ENCODE assay signal across 8 mouse cellular contexts in the genomic region with DNA sequence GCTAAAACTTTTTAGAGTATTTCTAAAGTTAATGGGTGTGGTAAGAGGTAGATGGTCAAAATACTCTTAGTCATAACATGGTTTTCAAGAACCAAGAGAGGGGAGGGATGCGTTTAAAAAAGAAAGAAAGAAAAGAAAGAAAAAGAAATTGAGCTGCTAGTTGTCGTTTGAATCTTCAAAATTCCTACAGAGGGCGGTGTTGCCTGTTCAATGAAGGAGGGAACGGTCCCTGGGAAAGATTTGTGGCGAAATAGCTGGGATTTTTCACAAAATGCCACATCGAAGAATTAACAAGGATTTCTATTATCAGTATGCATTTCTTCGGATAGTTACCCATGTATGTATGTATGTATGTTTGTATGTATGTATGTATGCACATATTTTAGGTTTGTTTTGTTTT. TPM values are rescaled to one million over a fixed set of nuclear protein-coding genes. Genes with fewer than 3 reads are reported as not detected.
DNase-seq lines count a peak whose midpoint lies in the region; ATAC-seq lines count a peak whose summit lies in the region.

No protein-coding gene starts in this region.

- intact Hi-C loops in heart, postnatal 14 days (cut with DNase I), result loop anchor here (5.0 kb wide), 2 partner anchors 766 to 1306 kb away; no protein-coding TSS in a partner anchor

- peak; percentile 18; the same call in 1 of the 2 replicates for ATAC-seq in forebrain, embryonic 11.5 days (replicated peaks; ENCODE audit: low FRiP score)
- ATAC-seq in granulocyte monocyte progenitor cell, adult 5-6 weeks (replicated peaks; ENCODE audit: poor library complexity, severe bottlenecking), result no peak

- H3K27ac ChIP-seq in heart, embryonic 10.5 days, result no peak overlapping the region
- H3K27ac ChIP-seq in forebrain, embryonic 11.5 days (ENCODE audit: low read depth, low read length), result no peak overlapping the region

- H3K4me1 ChIP-seq in heart, embryonic 10.5 days, result no peaks in the 10 kb centered on the region
- peaks cover 4% of the 10 kb centered on the region for H3K4me1 ChIP-seq in forebrain, embryonic 11.5 days (replicated peaks; ENCODE audit: control insufficient read depth, insufficient read depth, low read length)

- no peaks in the 10 kb centered on the region for H3K36me3 ChIP-seq in heart, embryonic 10.5 days
- no peaks in the 10 kb centered on the region for H3K36me3 ChIP-seq in forebrain, embryonic 11.5 days (ENCODE audit: control insufficient read depth, insufficient read depth, low read length)

- peak overlapping the region; percentile 36 for H3K4me3 ChIP-seq in heart, embryonic 10.5 days
- no peak overlapping the region for H3K4me3 ChIP-seq in forebrain, embryonic 11.5 days (ENCODE audit: low read depth, low read length)

- no peak for DNase-seq in heart, embryonic 10.5 days (ENCODE audit: low spot score)
- DNase-seq in heart, postnatal 14 days, result no peak
- DNase-seq in ES-CJ7 (ENCODE audit: low read depth, low spot score), result peak; percentile 55
- DNase-seq in forebrain, embryonic 11.5 days (ENCODE audit: low spot score), result no peak
- peak; percentile 74 for DNase-seq in mesoderm, embryonic 11.5 days (ENCODE audit: low read depth, low spot score)
- DNase-seq in frontal cortex, postnatal 25 days (ENCODE audit: low spot score in 2 of 2), result no peak
- DNase-seq in adrenal gland, adult 18-20 months (ENCODE audit: low spot score in 2 of 2), result no peak

- H3K9ac ChIP-seq in forebrain, embryonic 11.5 days (ENCODE audit: low read length), result no peak overlapping the region

- peaks cover 42% of the 10 kb centered on the region for H3K27me3 ChIP-seq in heart, embryonic 10.5 days (ENCODE audit: insufficient read depth, poor library complexity, severe bottlenecking)
- peaks cover 34% of the 10 kb centered on the region for H3K27me3 ChIP-seq in forebrain, embryonic 11.5 days (ENCODE audit: control insufficient read depth, insufficient read depth, low read length)

- H3K4me2 ChIP-seq in forebrain, embryonic 11.5 days (ENCODE audit: low read depth, low read length, severe bottlenecking), result no peak overlapping the region

- no peaks in the 10 kb centered on the region for H3K9me3 ChIP-seq in heart, embryonic 10.5 days
- H3K9me3 ChIP-seq in forebrain, embryonic 11.5 days (ENCODE audit: control insufficient read depth, low read length), result no peaks in the 10 kb centered on the region

- under 1% methylated on average over 7 of the region's 7 CpGs for WGBS in heart, embryonic 10.5 days
- WGBS in forebrain, embryonic 11.5 days, result under 1% methylated on average over 7 of the region's 7 CpGs

RNA-seq across cellular contexts. Expression of gene Tfap2b, which starts 2.5 kb away (rescaled TPM):
- 0.52 and 2.7 TPM in 2 replicates for polyA plus RNA-seq in heart, embryonic 10.5 days (2016; fragmentation: Nextera tagmentation; extraction: Ambion mirVana)
- not detected for total RNA-seq in heart, postnatal 14 days (2021)
- 15.6 and 17.1 TPM in 2 replicates for polyA plus RNA-seq in forebrain, embryonic 11.5 days (2014; fragmentation: Nextera tagmentation; extraction: Ambion mirVana)
- total RNA-seq in adrenal gland, adult 18-20 months (2021), result 1 to 10 TPM; 8.5 to 8.6 TPM
- total RNA-seq in granulocyte monocyte progenitor cell, adult 5-6 weeks (2014; fragmentation: Nextera tagmentation), result not detected in 2 replicates
- not detected in 2 replicates for total RNA-seq in granulocyte monocyte progenitor cell, adult 5-6 weeks (2017)

Comparison
In these comparisons a context has a peak if more than half of its experiments do, and no peak if none do; other contexts are left out.
1. DNase-seq: peak in ES-CJ7 (single experiment) and mesoderm, embryonic 11.5 days (single experiment); none in heart, embryonic 10.5 days (single experiment), heart, postnatal 14 days (0 of 2), forebrain, embryonic 11.5 days (single experiment), frontal cortex, postnatal 25 days (0 of 2) and adrenal gland, adult 18-20 months (0 of 2).
2. RNA of gene Tfap2b, which starts 2.5 kb away (total RNA-seq): 8.5 to 8.6 TPM in adrenal gland, adult 18-20 months; not detected in heart, postnatal 14 days and not detected in granulocyte monocyte progenitor cell, adult 5-6 weeks; every median in the first group is over 4 times any median in the second.